Mouse (Mus musculus) heart, postnatal 0 days (tissue): ENCODE results near the gene Gstm5.

Experiments used
- CTCF ChIP-seq: IDR thresholded peaks from 2 replicates; pipeline ENCODE4 v1.5.1; 2016; ENCODE audit warnings: antibody characterized with exemption, control low read depth, low read depth
- EP300 ChIP-seq: IDR thresholded peaks from 2 replicates; pipeline ENCODE4 v1.6.1; 2016; ENCODE audit warnings: antibody characterized with exemption, low read depth

GRCm38 (mm10) chr3:107931134-107931533, 35.5 kb downstream of the Gstm5 start:
- TF ChIP-seq CTCF (no peak), EP300 (no peak; the same call in 1 of the 2 replicates)
